Mouse (Mus musculus) liver, adult 2 months (tissue): Measurements from ENCODE around the gene Gm21118. TPM values are rescaled to one million over a fixed set of nuclear protein-coding genes. Genes with fewer than 3 reads are reported as not detected.
"Not testable (repeated sequence)": the region's sequence is repeated elsewhere in the genome, so short reads cannot be mapped to it uniquely, and the experiment has no call there.

ENCODE experiments used
- DNase-seq: peaks from one replicate; pipeline ENCODE4 v3.0.0-alpha.2; 2011; ENCODE audit warnings: low read depth, low spot score; ENCODE audit errors: extremely low read depth
- H3K27ac ChIP-seq: fragments of 200-500 bp; replicated peaks from 2 replicates; pipeline ENCODE4 v1.5.1; 2012; ENCODE audit warnings: low read depth, mild to moderate bottlenecking, control low read depth, inconsistent platforms, low read length; ENCODE audit not compliant: insufficient read depth
- H3K27me3 ChIP-seq: fragments of 200-500 bp; 2 replicates; pipeline ENCODE4 v1.6.1; 2012; ENCODE audit warnings: mild to moderate bottlenecking, moderate library complexity, low read length, inconsistent platforms; ENCODE audit not compliant: control insufficient read depth, insufficient read depth
- H3K36me3 ChIP-seq: fragments of 200-500 bp; 2 replicates; pipeline ENCODE4 v1.6.1; 2012; ENCODE audit warnings: low read length, inconsistent platforms; ENCODE audit not compliant: control insufficient read depth, insufficient read depth
- H3K4me1 ChIP-seq: fragments of 200-500 bp; 2 replicates; pipeline ENCODE4 v1.6.1; 2011; ENCODE audit warnings: low read length; ENCODE audit not compliant: control insufficient read depth, insufficient read depth
- H3K4me3 ChIP-seq: fragments of 200-500 bp; 2 replicates; pipeline ENCODE4 v1.5.1; 2011; ENCODE audit warnings: low read depth, mild to moderate bottlenecking, control low read depth, low read length, moderate library complexity; ENCODE audit not compliant: insufficient read depth
- H3K79me2 ChIP-seq: fragments of 200-500 bp; 2 replicates; pipeline ENCODE4 v1.6.1; 2012; ENCODE audit warnings: inconsistent platforms, mild to moderate bottlenecking, low read length, moderate library complexity; ENCODE audit not compliant: control insufficient read depth, insufficient read depth
- H3K9ac ChIP-seq: fragments of 200-500 bp; 2 replicates; pipeline ENCODE4 v1.6.1; 2012; ENCODE audit warnings: low read depth, mild to moderate bottlenecking, control low read depth, inconsistent platforms, low read length
- whole genome bisulfite sequencing: fragments of 180-500 bp; shearing (Covaris S2); methylation state at CpG from one replicate; pipeline ENCODE4 v1.1.7; 2018; 5-methylcytosine and 5-hydroxymethylcytosine counted together
- polyA plus RNA-seq: library from polyadenylated mRNA; depleted of rRNA; stranded (reverse); fragments of >200 nt; gene quantifications from 2 replicates; pipeline ENCODE4 v1.2.3, GENCODE M21; 2012; rRNA removed
- total RNA-seq: library from RNA; depleted of rRNA; stranded (reverse); fragments of >200 nt; gene quantifications from 2 replicates; pipeline ENCODE4 v1.2.3, GENCODE M21; 2014; rRNA removed

Gene Gm21118
- not detected in 2 replicates for total RNA-seq
- polyA plus RNA-seq, result not detected in 2 replicates

GRCm38 (mm10) chrY:70273542-70273941, at the start of gene Gm21118:
Gm21118 (minus strand) TSS chrY:70273642.
- H3K4me1 ChIP-seq, DNase-seq, H3K27me3 ChIP-seq, H3K79me2 ChIP-seq, H3K4me3 ChIP-seq, H3K27ac ChIP-seq, H3K36me3 ChIP-seq, H3K9ac ChIP-seq: not testable (repeated sequence)
- no CpG with 5 or more reads among the region's 4 CpGs for WGBS

GRCm38 (mm10) chrY:70303187-70303586, 29.7 kb upstream of the Gm21118 start, which contains the start of the genes Gm29423 and Gm29644:
Gm29423 (minus strand) TSS chrY:70303287.
Gm29644 (minus strand) TSS chrY:70303343.
- H3K27ac ChIP-seq, H3K4me3 ChIP-seq, H3K9ac ChIP-seq, H3K36me3 ChIP-seq, H3K79me2 ChIP-seq, DNase-seq, H3K27me3 ChIP-seq, H3K4me1 ChIP-seq: not testable (repeated sequence)
- 20% methylated on average over 1 of the region's 2 CpGs for WGBS

Other genes with a start within 250 kb of the Gm21118 start
- gene Gm29423, start 29.6 kb upstream of the Gm21118 start, total RNA-seq, result not detected in 2 replicates
- gene Gm29423, start 29.6 kb upstream of the Gm21118 start, polyA plus RNA-seq, result not detected in 2 replicates
- gene Gm29644, start 29.7 kb upstream of the Gm21118 start, total RNA-seq, result not detected in 2 replicates
- gene Gm29644, start 29.7 kb upstream of the Gm21118 start, polyA plus RNA-seq, result not detected in 2 replicates
- not detected in 2 replicates for gene Gm20888, start 168.2 kb upstream of the Gm21118 start, total RNA-seq
- gene Gm20888, start 168.2 kb upstream of the Gm21118 start, polyA plus RNA-seq, result not detected in 2 replicates